Mouse (Mus musculus): ENCODE measurements around the gene Apoc4. TPM values are rescaled to one million over a fixed set of nuclear protein-coding genes. Genes with fewer than 3 reads are reported as not detected.

Apoc4 gene
- polyA plus RNA-seq, 1 experiment from 2014 or later, result not detected

DNA sequence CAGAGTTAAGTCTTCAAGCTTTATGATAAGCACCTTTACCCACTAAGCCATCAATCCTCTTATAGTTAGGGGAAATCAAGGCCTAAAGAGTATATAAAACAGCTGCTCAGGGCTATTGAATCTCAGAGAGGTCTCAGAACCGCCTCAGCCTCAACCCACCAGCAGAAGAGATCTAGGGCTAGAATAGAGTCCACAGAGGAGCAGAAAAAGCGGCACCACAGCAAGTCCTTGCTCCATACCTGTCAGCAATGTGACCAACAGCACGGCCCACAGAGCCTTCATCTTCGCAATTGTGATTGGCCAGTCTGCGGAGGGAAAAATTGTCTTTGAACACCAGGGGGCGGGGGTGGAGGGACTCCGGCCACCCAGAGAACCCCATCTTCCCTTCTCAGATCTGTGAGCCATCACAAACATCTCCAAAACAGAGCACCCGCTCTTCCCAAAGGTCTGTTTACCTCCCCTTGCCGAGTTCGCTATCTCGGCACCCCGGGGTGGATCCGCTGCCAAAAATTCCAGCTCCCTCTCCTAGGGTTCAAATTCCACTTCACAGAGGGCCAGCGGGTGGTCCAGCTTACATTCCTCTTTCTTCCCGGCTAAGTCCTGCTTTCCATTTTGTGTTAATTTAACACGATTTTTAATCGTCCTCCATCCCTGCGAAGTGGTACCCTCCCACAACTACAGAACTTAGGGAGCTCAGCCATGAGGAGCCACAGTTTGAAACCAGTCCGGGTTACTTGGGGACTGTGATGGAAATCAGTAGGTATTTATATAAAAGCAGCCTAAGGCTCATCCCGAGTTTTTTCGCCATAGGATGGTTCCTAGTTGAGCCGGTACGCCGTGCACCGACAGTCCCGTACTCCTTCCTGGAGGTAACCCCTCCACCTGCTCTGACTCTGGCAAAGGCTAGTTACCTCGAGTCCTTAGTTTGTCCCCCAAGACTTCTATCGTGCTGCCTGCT lies 16.9 kb upstream of the Apoc4 start:
- peak overlapping the region; percentile 35 for H3K4me3 ChIP-seq (replicated peaks)
- peaks cover 25% of the 10 kb centered on the region for H3K36me3 ChIP-seq (replicated peaks)
- 0 out of 2 replicates have a peak, but pooled peaks cover 4% of the 10 kb centered on the region for H3K27me3 ChIP-seq
- WGBS, result 3% methylated on average over 28 of the region's 28 CpGs
- H3K4me1 ChIP-seq, result peaks cover 26% of the 10 kb centered on the region
- H3K4me2 ChIP-seq, result peak overlapping the region; percentile 64
- H3K27ac ChIP-seq, result no peak overlapping the region
- peak overlapping the region; percentile 50 for H3K9ac ChIP-seq
- ATAC-seq (ENCODE audit: low FRiP score), result no peak
- H3K9me3 ChIP-seq, result 0 out of 2 replicates have a peak, but pooled peaks cover 6% of the 10 kb centered on the region

DNA sequence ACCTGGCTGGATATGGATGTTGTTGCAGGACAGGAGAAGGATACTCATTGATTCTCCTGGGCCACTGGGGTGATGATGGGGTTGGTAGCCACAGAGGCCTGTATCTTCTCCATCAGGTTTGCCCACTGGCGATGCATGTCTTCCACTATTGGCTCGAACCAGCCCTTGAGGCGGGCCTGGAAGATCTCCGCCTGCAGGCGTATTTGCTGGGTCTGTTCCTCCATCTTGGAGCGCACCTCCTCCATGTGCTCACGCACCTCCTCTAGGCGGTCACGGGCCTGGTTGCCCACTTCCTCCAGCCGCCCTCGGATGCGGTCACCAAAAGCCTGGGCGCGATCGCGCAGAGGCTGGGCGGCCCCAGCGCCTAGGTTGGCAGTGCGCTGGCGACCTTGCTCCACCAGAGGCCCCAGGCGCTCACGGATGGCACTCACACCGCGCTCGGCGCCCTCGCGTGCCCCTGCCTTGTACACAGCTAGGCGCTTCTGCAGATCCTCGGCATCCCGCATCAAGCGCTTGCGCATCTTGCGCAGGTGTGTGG lies 15.1 kb upstream of the Apoc4 start:
- Histone ChIP-seq H3K4me1 (peaks cover 26% of the 10 kb centered on the region), H3K36me3 (replicated peaks) (peaks cover 11% of the 10 kb centered on the region; the same call in 1 of the 2 replicates), H3K9me3 (0 out of 2 replicates have a peak, but pooled peaks cover 6% of the 10 kb centered on the region), H3K27ac (no peak overlapping the region), H3K9ac (no peak overlapping the region), H3K4me2 (no peak overlapping the region), H3K4me3 (replicated peaks) (no peak overlapping the region), H3K27me3 (0 out of 2 replicates have a peak, but pooled peaks cover 4% of the 10 kb centered on the region)
- WGBS, result 95% methylated on average over 34 of the region's 34 CpGs
- no peak for ATAC-seq (ENCODE audit: low FRiP score)

DNA sequence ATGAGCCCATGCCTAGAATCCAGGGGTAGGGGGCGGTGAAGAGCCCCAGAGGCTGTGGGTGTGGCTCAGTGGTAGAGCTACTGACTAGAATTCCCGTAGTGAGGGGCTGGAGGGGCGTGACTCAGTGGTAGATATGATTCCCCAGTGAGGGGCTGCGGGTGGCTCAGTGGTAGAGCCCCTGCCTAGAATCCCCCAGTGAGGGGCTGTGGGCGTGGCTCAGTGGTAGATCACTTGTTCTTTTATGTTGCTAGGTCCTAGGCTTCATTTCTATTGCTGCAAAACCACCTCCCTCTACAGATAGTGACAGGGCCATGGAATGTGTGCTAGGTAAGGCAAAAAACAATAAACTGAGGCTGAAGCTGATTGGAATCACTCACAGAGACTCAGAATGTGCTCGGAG lies 14.6 kb upstream of the Apoc4 start:
- Histone ChIP-seq H3K27me3 (0 out of 2 replicates have a peak, but pooled peaks cover 4% of the 10 kb centered on the region), H3K36me3 (replicated peaks) (peaks cover 11% of the 10 kb centered on the region; the same call in 1 of the 2 replicates), H3K9me3 (0 out of 2 replicates have a peak, but pooled peaks cover 6% of the 10 kb centered on the region), H3K4me2 (no peak overlapping the region), H3K4me1 (peaks cover 24% of the 10 kb centered on the region), H3K9ac (no peak overlapping the region), H3K27ac (no peak overlapping the region), H3K4me3 (replicated peaks) (no peak overlapping the region)
- ATAC-seq (ENCODE audit: low FRiP score), result no peak
- WGBS, result 87% methylated on average over 6 of the region's 6 CpGs

DNA sequence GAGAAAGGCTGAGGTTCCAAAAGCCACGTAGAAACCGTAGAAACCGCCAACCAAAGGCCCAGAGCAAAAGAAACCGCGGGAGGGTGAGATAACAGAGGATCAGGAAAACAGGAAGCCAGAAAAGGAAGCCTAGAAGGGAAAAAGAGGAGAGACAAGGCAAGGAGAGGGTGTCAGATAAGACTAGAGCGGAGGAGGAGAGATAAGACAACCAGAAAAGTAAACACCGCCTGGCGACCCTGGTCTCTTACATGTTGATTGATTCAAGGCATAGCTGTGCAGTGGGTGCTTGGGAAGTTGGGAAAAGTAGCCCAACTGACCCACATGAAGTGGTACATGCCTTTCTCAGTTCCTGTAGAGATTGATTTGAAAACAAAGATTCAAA lies 13.9 kb upstream of the Apoc4 start:
- peaks cover 23% of the 10 kb centered on the region for H3K4me1 ChIP-seq
- ATAC-seq (ENCODE audit: low FRiP score), result no peak
- H3K27ac ChIP-seq, result no peak overlapping the region
- no peak overlapping the region for H3K4me2 ChIP-seq
- H3K9ac ChIP-seq, result no peak overlapping the region
- H3K9me3 ChIP-seq, result 0 out of 2 replicates have a peak, but pooled peaks cover 6% of the 10 kb centered on the region
- no peak overlapping the region for H3K4me3 ChIP-seq (replicated peaks)
- H3K36me3 ChIP-seq (replicated peaks), result peaks cover 11% of the 10 kb centered on the region; the same call in 1 of the 2 replicates
- 75% methylated on average over 8 of the region's 8 CpGs for WGBS
- 0 out of 2 replicates have a peak, but pooled peaks cover 4% of the 10 kb centered on the region for H3K27me3 ChIP-seq

DNA sequence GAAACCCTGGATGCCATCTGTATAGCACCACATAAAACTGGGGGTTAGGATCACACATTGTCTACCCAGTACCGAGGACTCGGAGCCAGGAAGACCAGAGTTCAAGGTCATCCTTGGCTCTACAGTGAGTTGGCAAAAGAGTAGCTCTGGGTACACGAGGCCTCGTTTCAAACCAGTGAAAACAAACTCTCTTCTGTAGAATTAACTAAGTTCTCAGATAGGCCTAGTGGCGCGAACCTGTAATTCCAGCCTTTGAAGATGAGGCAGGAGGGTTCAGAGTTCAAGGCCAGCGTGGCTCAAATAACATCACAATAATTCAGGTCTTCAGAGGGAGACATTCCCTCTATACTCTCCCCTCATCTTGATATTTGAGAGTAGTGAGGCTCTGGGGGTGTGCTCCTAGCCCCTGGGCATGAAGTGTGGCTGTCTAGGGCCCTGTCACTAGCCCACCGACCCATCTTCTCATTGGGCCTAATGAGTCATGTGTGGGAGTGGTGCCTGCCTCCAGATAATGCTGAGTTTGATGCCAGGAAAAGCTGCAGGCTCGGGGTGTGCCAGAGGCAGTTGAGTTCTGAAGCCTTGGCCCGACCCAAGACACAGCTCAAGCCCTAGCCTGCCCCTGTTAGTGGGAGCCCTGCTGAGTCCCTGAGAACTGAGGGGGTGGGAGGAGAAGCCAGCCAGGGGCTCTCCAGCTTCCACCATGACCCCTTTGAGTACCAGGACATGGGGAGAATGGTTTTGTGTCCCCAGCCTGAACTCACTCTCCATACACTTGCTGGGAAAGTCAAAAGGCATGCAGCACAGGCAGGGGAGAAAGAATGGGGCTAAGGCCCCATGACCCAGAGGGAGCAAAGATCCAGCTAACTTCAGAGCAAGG lies 13.3 kb upstream of the Apoc4 start:
- no peak for ATAC-seq (ENCODE audit: low FRiP score)
- Histone ChIP-seq H3K27ac (no peak overlapping the region), H3K9me3 (0 out of 2 replicates have a peak, but pooled peaks cover 6% of the 10 kb centered on the region), H3K4me3 (replicated peaks) (no peak overlapping the region), H3K4me1 (peaks cover 22% of the 10 kb centered on the region), H3K27me3 (0 out of 2 replicates have a peak, but pooled peaks cover 4% of the 10 kb centered on the region), H3K4me2 (no peak overlapping the region), H3K36me3 (replicated peaks) (peaks cover 11% of the 10 kb centered on the region; the same call in 1 of the 2 replicates), H3K9ac (no peak overlapping the region)
- 84% methylated on average over 10 of the region's 10 CpGs for WGBS

DNA sequence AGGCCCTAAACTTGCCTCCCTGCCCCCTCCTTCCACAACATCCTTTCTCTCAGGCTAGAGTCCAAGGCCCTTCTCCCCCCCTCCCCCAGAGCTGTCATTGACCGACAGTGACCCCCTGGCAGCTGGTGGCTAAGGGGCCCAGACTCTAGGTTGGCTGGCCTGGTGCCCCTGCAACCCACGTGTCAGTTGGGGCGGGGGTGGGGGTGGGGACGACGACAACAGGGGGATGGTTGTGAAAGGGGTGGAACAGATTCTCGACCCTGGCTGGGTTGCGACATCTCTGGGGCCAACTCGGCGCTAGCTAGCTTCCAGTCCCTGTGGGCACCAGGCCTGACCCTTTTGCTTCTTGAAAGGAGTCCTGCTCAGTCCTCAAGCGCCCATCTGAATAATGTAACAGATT lies 12.1 kb upstream of the Apoc4 start:
- Histone ChIP-seq H3K9ac (no peak overlapping the region), H3K4me2 (no peak overlapping the region), H3K27ac (no peak overlapping the region), H3K27me3 (no peaks in the 10 kb centered on the region), H3K36me3 (replicated peaks) (peaks cover 11% of the 10 kb centered on the region; the same call in 1 of the 2 replicates), H3K9me3 (0 out of 2 replicates have a peak, but pooled peaks cover 6% of the 10 kb centered on the region), H3K4me3 (replicated peaks) (no peak overlapping the region), H3K4me1 (peaks cover 10% of the 10 kb centered on the region)
- WGBS, result 38% methylated on average over 10 of the region's 10 CpGs
- no peak for ATAC-seq (ENCODE audit: low FRiP score)

DNA sequence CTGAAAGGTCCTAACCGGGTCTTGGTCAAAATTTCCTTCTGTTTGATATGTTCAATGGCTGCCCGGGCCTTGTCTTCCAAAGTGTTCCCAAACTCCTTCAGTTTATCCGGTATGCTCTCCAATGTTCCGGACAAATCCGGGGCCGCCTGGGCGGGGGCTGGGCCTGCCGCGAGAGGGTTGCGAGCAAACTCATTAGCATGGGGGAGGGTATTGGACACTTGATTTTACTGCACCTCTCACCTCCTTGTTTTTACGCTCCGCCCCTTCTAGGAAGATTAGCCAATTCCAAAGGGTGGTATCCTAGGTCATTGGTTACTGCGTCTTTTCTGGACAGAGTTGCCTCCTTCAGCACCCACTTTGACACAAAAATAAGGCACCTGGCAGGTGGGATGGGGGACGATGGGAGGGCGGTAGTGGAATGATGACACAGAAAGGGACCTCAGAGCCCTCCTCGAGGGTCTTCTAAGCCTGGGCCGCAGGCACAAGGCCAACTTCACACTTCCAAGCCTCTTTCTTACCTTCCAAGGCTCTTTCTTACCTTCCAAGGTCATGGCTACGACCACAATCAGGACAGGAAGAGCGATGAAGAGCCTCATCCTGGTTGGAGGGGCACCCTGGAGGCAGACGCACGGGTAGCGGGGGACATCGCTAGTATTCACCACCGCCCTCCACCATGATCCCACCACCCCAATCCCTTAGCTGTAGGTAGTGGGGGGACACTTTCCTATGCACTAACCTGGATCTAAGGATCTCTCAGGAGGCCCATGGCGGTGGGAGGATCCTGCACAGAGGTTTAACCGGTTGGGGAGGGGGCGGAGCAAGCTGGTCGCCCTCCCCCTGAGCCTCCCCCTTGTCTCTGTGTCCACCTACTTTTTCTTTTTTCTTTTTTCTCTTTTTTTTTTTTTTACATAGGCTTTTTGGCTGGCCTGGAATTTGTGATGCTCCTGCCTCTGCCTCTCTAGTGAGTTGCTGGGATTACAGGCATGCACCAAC lies 10.9 kb upstream of the Apoc4 start, which contains the start of gene Apoc1:
Gene Apoc1, minus strand, starts transcription at position 788 of the 993 bp plus-strand sequence.
- Histone ChIP-seq H3K4me3 (replicated peaks) (no peak within 1 kb of the TSS), H3K9me3 (0 out of 2 replicates have a peak, but pooled peaks cover 6% of the 10 kb centered on the region), H3K4me1 (peaks cover 5% of the 10 kb centered on the region; the same call in 1 of the 2 replicates), H3K27ac (no peak within 1 kb of the TSS), H3K36me3 (replicated peaks) (peaks cover 11% of the 10 kb centered on the region; the same call in 1 of the 2 replicates), H3K4me2 (no peak within 1 kb of the TSS), H3K27me3 (no peaks in the 10 kb centered on the region), H3K9ac (no peak within 1 kb of the TSS)
- ATAC-seq (ENCODE audit: low FRiP score), result no peak
- 49% methylated on average over 28 of the region's 28 CpGs for WGBS

DNA sequence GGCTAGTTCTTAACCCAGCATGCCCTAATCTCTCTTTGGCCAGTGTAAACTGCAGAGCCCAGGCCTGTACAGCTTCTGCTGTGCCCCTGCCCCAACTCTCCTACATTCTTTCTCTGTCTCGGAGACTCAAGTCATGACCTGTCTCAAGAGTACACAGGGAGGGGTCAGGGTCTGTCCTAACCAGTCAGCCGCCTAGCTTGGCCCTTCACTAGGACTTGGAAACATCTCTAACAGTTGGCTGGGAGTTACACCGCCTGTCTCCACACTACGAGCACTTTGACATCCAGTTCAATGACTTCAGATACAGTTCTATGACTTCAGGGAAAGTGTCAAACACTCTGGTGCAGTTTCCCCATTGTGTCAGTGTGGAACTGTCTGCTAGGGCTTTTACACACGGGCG lies 10.2 kb upstream of the Apoc4 start:
- Histone ChIP-seq H3K27ac (no peak overlapping the region), H3K4me3 (replicated peaks) (no peak overlapping the region), H3K27me3 (no peaks in the 10 kb centered on the region), H3K9ac (no peak overlapping the region), H3K36me3 (replicated peaks) (peaks cover 5% of the 10 kb centered on the region; the same call in 1 of the 2 replicates), H3K9me3 (0 out of 2 replicates have a peak, but pooled peaks cover under 1% of the 10 kb centered on the region), H3K4me1 (peaks cover 5% of the 10 kb centered on the region; the same call in 1 of the 2 replicates), H3K4me2 (no peak overlapping the region)
- 84% methylated on average over 6 of the region's 6 CpGs for WGBS
- no peak for ATAC-seq (ENCODE audit: low FRiP score)

DNA sequence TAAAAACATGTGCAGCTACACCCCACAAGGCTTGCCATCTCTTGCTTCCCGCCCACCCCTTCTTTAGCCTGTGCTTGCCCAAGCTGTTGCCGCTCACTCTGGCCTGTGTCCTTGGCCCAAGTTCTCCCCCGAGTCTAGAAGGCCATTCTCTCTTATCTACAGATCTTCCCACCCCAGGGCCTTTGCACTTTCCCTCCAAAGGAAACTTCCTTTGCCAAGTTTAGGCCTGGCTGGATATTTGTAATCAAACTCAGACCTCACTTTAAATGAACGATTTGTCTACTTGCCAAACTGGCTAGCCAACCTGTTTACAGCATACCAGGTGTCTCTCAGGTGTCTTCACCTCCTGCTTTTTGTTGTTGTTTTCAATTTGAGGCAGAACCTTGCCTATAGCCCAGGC lies 9.6 kb upstream of the Apoc4 start:
- no peak overlapping the region for H3K4me3 ChIP-seq (replicated peaks)
- H3K4me1 ChIP-seq, result peaks cover 5% of the 10 kb centered on the region; the same call in 1 of the 2 replicates
- no peak overlapping the region for H3K9ac ChIP-seq
- no peak overlapping the region for H3K27ac ChIP-seq
- H3K27me3 ChIP-seq, result no peaks in the 10 kb centered on the region
- no peak overlapping the region for H3K4me2 ChIP-seq
- 89% methylated on average over 4 of the region's 4 CpGs for WGBS
- 0 out of 2 replicates have a peak, but pooled peaks cover under 1% of the 10 kb centered on the region for H3K36me3 ChIP-seq (replicated peaks)
- no peaks in the 10 kb centered on the region for H3K9me3 ChIP-seq
- ATAC-seq (ENCODE audit: low FRiP score), result no peak

DNA sequence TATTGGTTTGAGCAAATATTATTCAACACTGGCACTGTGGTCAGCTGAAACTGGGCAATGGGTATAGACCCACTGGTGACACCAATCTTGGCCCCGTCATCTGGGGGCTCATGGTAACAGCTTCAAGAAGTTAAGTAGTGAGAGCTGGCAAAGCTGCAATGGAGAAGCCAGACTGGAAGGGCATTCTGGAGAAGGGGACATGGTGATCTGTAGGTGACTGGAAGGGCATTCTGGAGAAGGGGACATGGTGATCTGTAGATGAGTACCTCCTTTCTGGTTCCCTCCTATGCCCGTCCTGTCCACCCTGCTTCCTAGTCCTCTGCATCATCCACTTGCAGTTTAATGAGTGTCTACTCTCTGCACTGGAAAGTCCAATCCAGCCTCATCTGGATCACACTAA lies 7.3 kb upstream of the Apoc4 start:
- Histone ChIP-seq H3K4me2 (no peak overlapping the region), H3K36me3 (replicated peaks) (no peaks in the 10 kb centered on the region), H3K9ac (no peak overlapping the region), H3K4me3 (replicated peaks) (no peak overlapping the region), H3K27ac (no peak overlapping the region), H3K9me3 (no peaks in the 10 kb centered on the region), H3K4me1 (peaks cover 4% of the 10 kb centered on the region; the same call in 1 of the 2 replicates), H3K27me3 (no peaks in the 10 kb centered on the region)
- WGBS, result 98% methylated on average over 2 of the region's 2 CpGs
- no peak for ATAC-seq (ENCODE audit: low FRiP score)

All from forebrain, embryonic 12.5 days (tissue).